Mouse (Mus musculus): Measurements from ENCODE around the gene Tcirg1.

DNA sequence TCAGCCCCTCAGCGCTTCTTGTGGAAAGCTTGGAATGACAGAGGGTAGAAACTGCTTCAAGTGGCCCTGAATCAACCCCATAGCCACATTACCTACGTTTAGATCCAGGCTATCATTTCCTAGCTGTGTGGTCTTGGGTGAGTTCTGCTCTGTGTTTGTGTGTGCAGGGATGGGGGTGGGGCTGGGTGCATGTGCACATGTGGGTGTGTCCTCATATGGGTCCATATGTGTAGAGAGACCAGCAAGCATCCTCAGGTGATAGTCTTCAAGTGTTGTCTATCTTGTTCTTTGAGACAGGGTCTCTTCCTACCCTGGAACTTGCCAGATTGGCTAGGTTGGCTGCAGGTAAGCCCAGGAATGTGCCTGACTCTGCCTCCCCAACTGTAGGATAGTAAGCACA is 57.7 kb downstream of the Tcirg1 start:
- TF ChIP-seq MAFK (IDR thresholded peaks at IDR 0.05; ENCODE audit: insufficient read depth, low read depth, low read length) (no peak), ZC3H11A (IDR thresholded peaks at IDR 0.05; ENCODE audit: borderline replicate concordance, low read depth, low read length) (no peak), ZNF384 (IDR thresholded peaks at IDR 0.05; ENCODE audit: low read depth, low read length) (no peak), CHD2 (IDR thresholded peaks at IDR 0.05; ENCODE audit: low read depth, low read length) (no peak), HCFC1 (IDR thresholded peaks at IDR 0.05; ENCODE audit: borderline replicate concordance, insufficient read depth, low read length) (no peak)
